Mouse (Mus musculus) neural tube, embryonic 14.5 days (tissue): ENCODE data around the gene Ifnar2. TPM values are rescaled to one million over a fixed set of nuclear protein-coding genes. Genes with fewer than 3 reads are reported as not detected.

Experiments used
- ATAC-seq: fragments of 200-750 bp; cut with Nextera tagmentation; 2 replicates; pipeline ENCODE4 v1.8.0; 2017; ENCODE audit warnings: low read depth, mild to moderate bottlenecking, moderate TSS enrichment, moderate library complexity
- H3K27ac ChIP-seq: fragments of 300-500 bp; sonication (generic); 2 replicates; pipeline ENCODE4 v1.5.1; 2014; ENCODE audit warnings: low read depth, mild to moderate bottlenecking, control low read depth, low read length, moderate library complexity, mixed read lengths
- H3K27me3 ChIP-seq: fragments of 300-500 bp; sonication (generic); 2 replicates; pipeline ENCODE4 v1.6.1; 2014; ENCODE audit warnings: low read length; ENCODE audit not compliant: control insufficient read depth, insufficient read depth
- H3K36me3 ChIP-seq: fragments of 300-500 bp; sonication (generic); 2 replicates; pipeline ENCODE4 v1.6.1; 2014; ENCODE audit warnings: low read length, mixed read lengths; ENCODE audit not compliant: control insufficient read depth, insufficient read depth
- H3K4me1 ChIP-seq: fragments of 300-500 bp; sonication (generic); 2 replicates; pipeline ENCODE4 v1.6.1; 2014; ENCODE audit warnings: low read length; ENCODE audit not compliant: control insufficient read depth, insufficient read depth
- H3K4me2 ChIP-seq: fragments of 300-500 bp; sonication (generic); 2 replicates; pipeline ENCODE4 v1.6.1; 2014; ENCODE audit warnings: mild to moderate bottlenecking, low read depth, low read length, control low read depth
- H3K4me3 ChIP-seq: fragments of 300-500 bp; sonication (generic); 2 replicates; pipeline ENCODE4 v1.5.1; 2014; ENCODE audit warnings: low read depth, low read length, control low read depth, mixed read lengths
- H3K9ac ChIP-seq: fragments of 300-500 bp; sonication (generic); replicated peaks from 2 replicates; pipeline ENCODE4 v1.6.1; 2014; ENCODE audit warnings: low read depth, mild to moderate bottlenecking, control low read depth, low read length, mixed read lengths
- H3K9me3 ChIP-seq: fragments of 300-500 bp; sonication (generic); 2 replicates; pipeline ENCODE4 v1.6.1; 2016; ENCODE audit warnings: low read length; ENCODE audit not compliant: control insufficient read depth
- WGBS: fragments of 180-500 bp; shearing (Covaris S2); extraction: QIAGEN DNeasy Blood & Tissue Kit; methylation state at CpG from one replicate; pipeline ENCODE4 v1.1.7; 2014; 5-methylcytosine and 5-hydroxymethylcytosine counted together
- polyA plus RNA-seq: library from polyadenylated mRNA; unstranded; fragments of >200 nt; fragmentation: Nextera tagmentation; extraction: Ambion mirVana; gene quantifications from 2 replicates; pipeline ENCODE4 v1.2.1, GENCODE M21; 2014

Ifnar2 gene
- polyA plus RNA-seq, 1 experiment from 2014 or later = 33.8 TPM

GRCm38 (mm10) chr16:91441366-91441765, 68.8 kb downstream of the Ifnar2 start:
- H3K4me3 ChIP-seq = no peak overlapping the region
- H3K27ac ChIP-seq = no peak overlapping the region
- no peak for ATAC-seq
- no peaks in the 10 kb centered on the region for H3K36me3 ChIP-seq
- no peak overlapping the region for H3K9ac ChIP-seq
- 71% methylated on average over 7 of the region's 7 CpGs for WGBS
- no peak overlapping the region for H3K4me2 ChIP-seq
- no peaks in the 10 kb centered on the region for H3K27me3 ChIP-seq
- H3K9me3 ChIP-seq = no peaks in the 10 kb centered on the region
- no peaks in the 10 kb centered on the region for H3K4me1 ChIP-seq

- no peak overlapping the region for H3K27ac ChIP-seq
- H3K9me3 ChIP-seq = no peaks in the 10 kb centered on the region
- H3K4me3 ChIP-seq = no peak overlapping the region
- no peaks in the 10 kb centered on the region for H3K36me3 ChIP-seq
- H3K4me1 ChIP-seq = no peaks in the 10 kb centered on the region
- no peak for ATAC-seq
- 87% methylated on average over 7 of the region's 7 CpGs for WGBS
- no peak overlapping the region for H3K4me2 ChIP-seq
- no peak overlapping the region for H3K9ac ChIP-seq
- H3K27me3 ChIP-seq = no peaks in the 10 kb centered on the region
These were observed 69.2 kb downstream of the Ifnar2 start for GRCm38 (mm10) chr16:91441811-91442240.

GRCm38 (mm10) chr16:91442446-91442845, 69.9 kb downstream of the Ifnar2 start:
- Histone ChIP-seq H3K27ac (no peak overlapping the region), H3K4me2 (no peak overlapping the region), H3K36me3 (no peaks in the 10 kb centered on the region), H3K9me3 (no peaks in the 10 kb centered on the region), H3K4me1 (no peaks in the 10 kb centered on the region), H3K9ac (no peak overlapping the region), H3K4me3 (no peak overlapping the region), H3K27me3 (no peaks in the 10 kb centered on the region)
- ATAC-seq = no peak
- 77% methylated on average over 4 of the region's 4 CpGs for WGBS

- Histone ChIP-seq H3K27ac (no peak overlapping the region), H3K36me3 (no peaks in the 10 kb centered on the region), H3K9me3 (no peaks in the 10 kb centered on the region), H3K4me2 (no peak overlapping the region), H3K4me3 (no peak overlapping the region), H3K27me3 (no peaks in the 10 kb centered on the region), H3K4me1 (no peaks in the 10 kb centered on the region), H3K9ac (no peak overlapping the region)
- ATAC-seq = no peak
- 79% methylated on average over 8 of the region's 8 CpGs for WGBS
These were observed 70.6 kb downstream of the Ifnar2 start for GRCm38 (mm10) chr16:91443211-91443611.

GRCm38 (mm10) chr16:91444847-91445246, 72.3 kb downstream of the Ifnar2 start:
- Histone ChIP-seq H3K36me3 (no peaks in the 10 kb centered on the region), H3K9ac (no peak overlapping the region), H3K27me3 (no peaks in the 10 kb centered on the region), H3K4me3 (no peak overlapping the region), H3K4me2 (no peak overlapping the region), H3K4me1 (no peaks in the 10 kb centered on the region), H3K9me3 (no peaks in the 10 kb centered on the region), H3K27ac (no peak overlapping the region)
- 93% methylated on average over 4 of the region's 4 CpGs for WGBS
- no peak for ATAC-seq

GRCm38 (mm10) chr16:91445566-91445965, 73.0 kb downstream of the Ifnar2 start:
- ATAC-seq = no peak
- no peak overlapping the region for H3K4me3 ChIP-seq
- H3K27ac ChIP-seq = no peak overlapping the region
- no peaks in the 10 kb centered on the region for H3K9me3 ChIP-seq
- H3K4me1 ChIP-seq = no peaks in the 10 kb centered on the region
- 79% methylated on average over 5 of the region's 5 CpGs for WGBS
- no peaks in the 10 kb centered on the region for H3K36me3 ChIP-seq
- no peak overlapping the region for H3K4me2 ChIP-seq
- H3K9ac ChIP-seq = no peak overlapping the region
- no peaks in the 10 kb centered on the region for H3K27me3 ChIP-seq

GRCm38 (mm10) chr16:91446778-91447511, 74.4 kb downstream of the Ifnar2 start:
- WGBS = 82% methylated on average over 8 of the region's 8 CpGs
- Histone ChIP-seq H3K9me3 (no peaks in the 10 kb centered on the region), H3K4me2 (no peak overlapping the region), H3K27ac (no peak overlapping the region), H3K4me1 (no peaks in the 10 kb centered on the region), H3K27me3 (no peaks in the 10 kb centered on the region), H3K36me3 (no peaks in the 10 kb centered on the region), H3K4me3 (no peak overlapping the region), H3K9ac (no peak overlapping the region)
- ATAC-seq = no peak

GRCm38 (mm10) chr16:91447512-91447900, 74.9 kb downstream of the Ifnar2 start:
- no peaks in the 10 kb centered on the region for H3K36me3 ChIP-seq
- H3K9me3 ChIP-seq = no peaks in the 10 kb centered on the region
- H3K27me3 ChIP-seq = no peaks in the 10 kb centered on the region
- no peak overlapping the region for H3K9ac ChIP-seq
- H3K4me2 ChIP-seq = no peak overlapping the region
- no peak overlapping the region for H3K4me3 ChIP-seq
- no peaks in the 10 kb centered on the region for H3K4me1 ChIP-seq
- no peak for ATAC-seq
- no peak overlapping the region for H3K27ac ChIP-seq
- WGBS = 87% methylated on average over 6 of the region's 6 CpGs

- ATAC-seq = no peak
- WGBS = 98% methylated on average over 5 of the region's 5 CpGs
- H3K4me1 ChIP-seq = no peaks in the 10 kb centered on the region
- H3K36me3 ChIP-seq = no peaks in the 10 kb centered on the region
- H3K4me3 ChIP-seq = no peak overlapping the region
- no peak overlapping the region for H3K9ac ChIP-seq
- no peak overlapping the region for H3K27ac ChIP-seq
- H3K9me3 ChIP-seq = no peaks in the 10 kb centered on the region
- no peaks in the 10 kb centered on the region for H3K27me3 ChIP-seq
- H3K4me2 ChIP-seq = no peak overlapping the region
These were observed 75.5 kb downstream of the Ifnar2 start for GRCm38 (mm10) chr16:91448088-91448487.
